Mouse (Mus musculus): ENCODE measurements around the gene Kcnk12.

Kcnk12 gene

DNA sequence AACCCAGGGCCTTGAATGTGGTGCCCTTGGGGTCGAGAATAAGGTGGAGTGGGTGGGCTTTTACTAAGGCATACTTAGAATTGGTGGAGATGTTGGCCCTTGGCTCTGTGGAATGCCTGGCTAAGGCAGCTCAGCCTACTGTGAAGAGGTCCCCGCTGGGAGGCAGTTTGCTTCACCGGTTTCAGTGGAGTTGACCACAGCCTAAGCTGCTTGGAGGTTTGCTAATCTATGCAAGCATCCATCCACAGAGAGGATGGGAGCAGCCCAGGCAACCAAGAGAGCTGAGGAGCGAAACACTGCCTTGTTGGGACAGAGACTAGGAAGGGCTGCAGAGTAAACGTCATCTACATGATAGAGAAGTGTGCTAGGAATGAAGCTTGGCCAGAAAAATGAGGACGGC is 101.0 kb downstream of the Kcnk12 start:
- no peak for DNase-seq

DNA sequence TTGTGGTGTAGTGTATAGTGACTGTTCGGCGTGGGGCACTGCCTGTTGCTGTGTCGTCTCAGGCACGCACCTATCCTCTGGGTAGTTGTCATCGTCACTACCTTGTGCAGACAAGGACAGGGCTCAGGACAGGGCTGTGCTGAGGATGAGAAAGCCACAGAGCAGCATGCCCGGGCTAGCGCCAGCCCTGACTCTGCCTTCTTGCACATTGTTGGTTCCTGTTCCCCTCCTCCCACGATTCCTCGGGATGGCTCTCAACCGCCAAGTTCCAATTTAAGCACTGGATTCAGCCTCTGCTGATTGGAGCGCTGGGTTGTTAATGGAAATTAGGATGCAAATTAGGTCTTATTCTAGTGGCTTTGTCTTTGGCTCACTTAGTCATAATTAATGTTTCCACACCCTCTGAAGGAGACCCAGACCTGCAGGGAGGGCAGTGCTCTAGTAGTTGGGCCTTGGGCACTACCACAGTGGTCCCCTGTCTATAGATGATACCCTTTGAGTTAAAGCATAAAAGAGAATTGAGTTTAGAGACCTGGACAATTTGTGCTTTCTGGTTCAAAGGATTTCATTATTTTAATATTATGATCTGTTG is 101.8 kb downstream of the Kcnk12 start:
- no peak for DNase-seq
